Comparison of ENCODE assay signal across 9 mouse cellular contexts in the genomic region with DNA sequence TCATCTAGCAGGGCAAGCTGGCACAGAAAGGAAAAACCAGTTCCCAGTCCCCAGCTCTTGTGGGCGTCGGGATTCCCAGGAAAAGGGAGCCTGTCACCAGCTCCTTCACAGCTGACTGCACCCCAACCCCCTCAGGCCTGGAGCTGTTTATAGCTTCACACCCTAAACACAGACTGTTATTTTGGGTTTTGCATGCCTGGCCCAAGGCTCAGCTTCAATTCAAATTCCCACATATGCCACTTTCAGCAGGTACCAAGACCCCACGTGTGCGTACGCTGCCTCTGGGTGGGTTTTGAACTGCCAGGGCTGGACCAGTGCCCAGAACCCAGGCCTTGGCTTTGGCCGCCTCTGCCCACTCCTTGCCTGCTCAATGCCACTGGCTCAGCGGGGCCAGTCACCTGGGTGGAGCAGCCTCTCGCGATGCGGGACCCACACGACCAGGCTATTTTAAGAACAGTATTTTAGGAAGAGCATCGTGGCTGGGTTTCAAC.
DNase-seq lines count a peak whose midpoint lies in the region; ATAC-seq lines count a peak whose summit lies in the region.
"Had no signal": no experiment of that assay in that cellular context is flagged by ENCODE, and none has a peak within 500 bp of the region (broad histone marks: within the 10 kb centered on the region; RNA-seq: fewer than 3 reads in every experiment).

No protein-coding gene starts in this region.

- no peaks in the 10 kb centered on the region for H3K9me3 ChIP-seq in kidney, embryonic 16.5 days (ENCODE audit: low read length)
- H3K9me3 ChIP-seq: neural tube, embryonic 12.5 days had no signal

- peaks cover 19% of the 10 kb centered on the region for H3K4me1 ChIP-seq in kidney, embryonic 16.5 days (ENCODE audit: insufficient read depth, low read length)

- H3K9ac ChIP-seq in kidney, embryonic 16.5 days (replicated peaks; ENCODE audit: low read length) = no peak overlapping the region
- H3K9ac ChIP-seq: neural tube, embryonic 12.5 days had no signal

- no peaks in the 10 kb centered on the region for H3K36me3 ChIP-seq in kidney, embryonic 16.5 days (ENCODE audit: insufficient read depth, low read length)
- H3K36me3 ChIP-seq: neural tube, embryonic 12.5 days had no signal

- no peak overlapping the region for H3K4me3 ChIP-seq in kidney, embryonic 16.5 days (ENCODE audit: low read length)
- H3K4me3 ChIP-seq: neural tube, embryonic 12.5 days had no signal

- H3K27me3 ChIP-seq in kidney, embryonic 16.5 days (ENCODE audit: insufficient read depth, low read length) = no peaks in the 10 kb centered on the region
- H3K27me3 ChIP-seq: neural tube, embryonic 12.5 days had no signal

- WGBS in kidney, embryonic 16.5 days = 43% methylated on average over 12 of the region's 12 CpGs

- H3K27ac ChIP-seq in kidney, embryonic 16.5 days (ENCODE audit: low read length) = peak overlapping the region; percentile 33; the same call in 1 of the 2 replicates
- H3K27ac ChIP-seq: neural tube, embryonic 12.5 days had no signal

- H3K4me2 ChIP-seq in kidney, embryonic 16.5 days (replicated peaks; ENCODE audit: low read depth, low read length) = no peak overlapping the region
- H3K4me2 ChIP-seq: neural tube, embryonic 12.5 days had no signal

- DNase-seq in adrenal gland, postnatal 10 days = peak; percentile 16
- DNase-seq in adrenal gland, adult 8-10 months = no peak
- DNase-seq in cerebellum, postnatal 14 days = peak; percentile 85 to 90
- peak; percentile 64 to 75 for DNase-seq in heart, adult 9 months (ENCODE audit: low spot score in 2 of 2)
- DNase-seq in right cerebral cortex, postnatal 36 days (ENCODE audit: low spot score in 2 of 2) = peak; percentile 61 to 74
- no peak for DNase-seq in urinary bladder, postnatal 10 days (ENCODE audit: low spot score)
- DNase-seq in embryo, embryonic 10.5 days (ENCODE audit: low spot score) = no peak

- peak; percentile 50 for ATAC-seq in kidney, embryonic 16.5 days (ENCODE audit: low FRiP score, low TSS enrichment)

Comparison
In these comparisons a context has a peak if more than half of its experiments do, and no peak if none do; other contexts are left out.
1. DNase-seq: peak in adrenal gland, postnatal 10 days (single experiment), cerebellum, postnatal 14 days (2 of 2), heart, adult 9 months (2 of 2) and right cerebral cortex, postnatal 36 days (2 of 2); none in adrenal gland, adult 8-10 months (single experiment), urinary bladder, postnatal 10 days (single experiment) and embryo, embryonic 10.5 days (single experiment).